Mouse (Mus musculus): Measurements from ENCODE around the gene Dppa1. TPM values are rescaled to one million over a fixed set of nuclear protein-coding genes. Genes with fewer than 3 reads are reported as not detected.

The Dppa1 gene
- polyA plus RNA-seq, 1 experiment from 2014 or later, result not detected

DNA sequence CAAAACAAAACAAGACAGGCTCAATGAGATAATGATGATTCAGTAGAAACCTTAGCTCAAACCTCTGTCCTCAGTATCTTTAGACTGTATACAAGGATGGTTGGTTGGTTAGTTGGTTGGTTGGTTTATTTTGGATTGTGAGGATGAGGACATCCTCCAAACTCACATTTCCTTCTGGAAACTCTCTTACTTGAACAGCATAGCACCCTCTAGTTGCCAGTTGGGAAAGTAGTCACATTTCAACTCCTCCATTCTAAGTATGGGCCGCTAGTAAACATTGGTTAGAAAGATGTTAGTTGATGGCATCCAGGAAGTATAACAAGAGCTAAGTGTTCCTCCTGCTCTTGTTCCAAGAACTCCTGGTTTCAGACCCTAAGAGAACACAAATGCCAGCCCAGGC lies 60.0 kb downstream of the Dppa1 start:
- Histone ChIP-seq H3K27ac (ENCODE audit: low read length) (no peak overlapping the region), H3K4me2 (ENCODE audit: low read length) (no peak overlapping the region), H3K9me3 (ENCODE audit: control insufficient read depth, low read length) (no peaks in the 10 kb centered on the region), H3K4me3 (replicated peaks; ENCODE audit: low read length) (no peak overlapping the region), H3K4me1 (replicated peaks; ENCODE audit: control insufficient read depth, insufficient read depth, low read length) (no peaks in the 10 kb centered on the region), H3K9ac (replicated peaks; ENCODE audit: low read depth, low read length) (no peak overlapping the region), H3K27me3 (replicated peaks; ENCODE audit: control insufficient read depth, insufficient read depth, low read length) (no peaks in the 10 kb centered on the region), H3K36me3 (ENCODE audit: control insufficient read depth, insufficient read depth) (no peaks in the 10 kb centered on the region)
- ATAC-seq, result no peak
- 70% methylated on average over 1 of the region's 1 CpGs for WGBS

DNA sequence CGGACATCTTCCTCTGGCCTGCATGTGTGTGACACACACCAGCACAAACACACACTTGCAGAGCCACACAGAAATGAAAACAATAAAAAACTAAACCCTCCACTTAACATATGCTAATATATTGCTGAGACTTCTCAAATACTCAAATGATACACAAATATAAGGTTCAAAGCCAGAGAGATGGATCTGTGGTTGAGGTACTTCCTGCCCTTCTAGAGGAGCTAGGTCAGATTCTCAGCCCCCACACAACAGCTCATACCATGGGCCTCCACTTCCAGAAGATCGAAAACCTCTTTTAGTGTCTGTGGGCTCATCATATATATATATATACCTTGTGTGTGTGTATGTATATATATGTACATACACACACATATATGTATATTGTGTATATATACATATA lies 63.1 kb downstream of the Dppa1 start:
- no peak for ATAC-seq
- Histone ChIP-seq H3K4me2 (ENCODE audit: low read length) (no peak overlapping the region), H3K9ac (replicated peaks; ENCODE audit: low read depth, low read length) (no peak overlapping the region), H3K27me3 (replicated peaks; ENCODE audit: control insufficient read depth, insufficient read depth, low read length) (no peaks in the 10 kb centered on the region), H3K4me1 (replicated peaks; ENCODE audit: control insufficient read depth, insufficient read depth, low read length) (no peaks in the 10 kb centered on the region), H3K36me3 (ENCODE audit: control insufficient read depth, insufficient read depth) (no peaks in the 10 kb centered on the region), H3K9me3 (ENCODE audit: control insufficient read depth, low read length) (no peaks in the 10 kb centered on the region), H3K4me3 (replicated peaks; ENCODE audit: low read length) (no peak overlapping the region), H3K27ac (ENCODE audit: low read length) (no peak overlapping the region)
- WGBS, result 90% methylated on average over 2 of the region's 2 CpGs

- no peaks in the 10 kb centered on the region for H3K36me3 ChIP-seq (ENCODE audit: control insufficient read depth, insufficient read depth)
- ATAC-seq, result no peak
- no peak overlapping the region for H3K4me2 ChIP-seq (ENCODE audit: low read length)
- 74% methylated on average over 1 of the region's 1 CpGs for WGBS
- no peak overlapping the region for H3K4me3 ChIP-seq (replicated peaks; ENCODE audit: low read length)
- H3K9ac ChIP-seq (replicated peaks; ENCODE audit: low read depth, low read length), result no peak overlapping the region
- H3K27ac ChIP-seq (ENCODE audit: low read length), result no peak overlapping the region
- H3K9me3 ChIP-seq (ENCODE audit: control insufficient read depth, low read length), result no peaks in the 10 kb centered on the region
- H3K27me3 ChIP-seq (replicated peaks; ENCODE audit: control insufficient read depth, insufficient read depth, low read length), result no peaks in the 10 kb centered on the region
- no peaks in the 10 kb centered on the region for H3K4me1 ChIP-seq (replicated peaks; ENCODE audit: control insufficient read depth, insufficient read depth, low read length)
Observed at GRCm38 (mm10) chr11:46564671-46565070, 64.4 kb downstream of the Dppa1 start.

GRCm38 (mm10) chr11:46561096-46561495 lies 68.0 kb downstream of the Dppa1 start:
- no peak overlapping the region for H3K9ac ChIP-seq (replicated peaks; ENCODE audit: low read depth, low read length)
- no peaks in the 10 kb centered on the region for H3K4me1 ChIP-seq (replicated peaks; ENCODE audit: control insufficient read depth, insufficient read depth, low read length)
- no peaks in the 10 kb centered on the region for H3K36me3 ChIP-seq (ENCODE audit: control insufficient read depth, insufficient read depth)
- H3K9me3 ChIP-seq (ENCODE audit: control insufficient read depth, low read length), result no peaks in the 10 kb centered on the region
- 83% methylated on average over 4 of the region's 4 CpGs for WGBS
- no peak overlapping the region for H3K4me3 ChIP-seq (replicated peaks; ENCODE audit: low read length)
- no peak for ATAC-seq
- no peak overlapping the region for H3K27ac ChIP-seq (ENCODE audit: low read length)
- no peaks in the 10 kb centered on the region for H3K27me3 ChIP-seq (replicated peaks; ENCODE audit: control insufficient read depth, insufficient read depth, low read length)
- H3K4me2 ChIP-seq (ENCODE audit: low read length), result no peak overlapping the region

Other genes starting within 250 kb of the Dppa1 start
- not detected in 2 replicates for gene Itk, start 239.7 kb downstream of the Dppa1 start, polyA plus RNA-seq (2015; fragmentation: Nextera tagmentation; extraction: Ambion mirVana)
- gene Fam71b, start 232.7 kb downstream of the Dppa1 start, polyA plus RNA-seq (2015; fragmentation: Nextera tagmentation; extraction: Ambion mirVana), result not detected in 2 replicates
- 73.1 and 88.4 TPM in 2 replicates for gene Med7, start 192.3 kb downstream of the Dppa1 start, polyA plus RNA-seq (2015; fragmentation: Nextera tagmentation; extraction: Ambion mirVana)
- gene Havcr2, start 174.3 kb downstream of the Dppa1 start, polyA plus RNA-seq (2015; fragmentation: Nextera tagmentation; extraction: Ambion mirVana), result 0.15 and 0.34 TPM in 2 replicates
- gene Gm12169, start 105.0 kb downstream of the Dppa1 start, polyA plus RNA-seq (2015; fragmentation: Nextera tagmentation; extraction: Ambion mirVana), result not detected in 2 replicates
- gene BC053393, start 57.7 kb downstream of the Dppa1 start, polyA plus RNA-seq (2015; fragmentation: Nextera tagmentation; extraction: Ambion mirVana), result not detected in 2 replicates
- 0.10 TPM in 1 of 2 replicates, not detected in the other for gene Timd2, start 77.8 kb upstream of the Dppa1 start, polyA plus RNA-seq (2015; fragmentation: Nextera tagmentation; extraction: Ambion mirVana)
- gene Havcr1, start 105.8 kb upstream of the Dppa1 start, polyA plus RNA-seq (2015; fragmentation: Nextera tagmentation; extraction: Ambion mirVana), result not detected in 2 replicates
- gene Timd4, start 181.5 kb upstream of the Dppa1 start, polyA plus RNA-seq (2015; fragmentation: Nextera tagmentation; extraction: Ambion mirVana), result not detected in 2 replicates